In genomic region chr12:112706704-112707572, GRCm38 (mm10) we compare ENCODE assay signal across 7 mouse cellular contexts. TPM values are rescaled to one million over a fixed set of nuclear protein-coding genes. Genes with fewer than 3 reads are reported as not detected.
A peak's percentile ranks its signal among the peaks of the same experiment; 100 is the strongest.
DNase-seq lines count a peak whose midpoint lies in the region; ATAC-seq and TF ChIP-seq lines count a peak whose summit lies in the region.

No protein-coding gene starts in this region.

- TF ChIP-seq POLR2A in small intestine, adult 2 months (IDR thresholded peaks at IDR 0.05; ENCODE audit: low read depth, low read length) = no peak

- peak; percentile 99 for TF ChIP-seq CTCF in intestine, postnatal 0 days (IDR thresholded peaks at IDR 0.05; ENCODE audit: low read depth)
- TF ChIP-seq CTCF in small intestine, adult 2 months (IDR thresholded peaks at IDR 0.05; ENCODE audit: extremely low read depth, insufficient read length, insufficient replicate concordance, low read depth, low read length) = peak; percentile 99

- H3K36me3 ChIP-seq in intestine, postnatal 0 days (ENCODE audit: control insufficient read depth, insufficient read depth) = no peaks in the 10 kb centered on the region
- no peaks in the 10 kb centered on the region for H3K36me3 ChIP-seq in midbrain, embryonic 12.5 days
- H3K36me3 ChIP-seq in small intestine, adult 2 months (ENCODE audit: control insufficient read depth, insufficient read depth, low read length) = no peaks in the 10 kb centered on the region

- H3K9me3 ChIP-seq in intestine, postnatal 0 days (ENCODE audit: control insufficient read depth) = no peaks in the 10 kb centered on the region
- H3K9me3 ChIP-seq in midbrain, embryonic 12.5 days = no peaks in the 10 kb centered on the region

- no peak overlapping the region for H3K9ac ChIP-seq in intestine, postnatal 0 days (ENCODE audit: low read depth, low read length)
- 0 out of 2 replicates have a peak overlapping the region, but pooled peaks have one; percentile 17 for H3K9ac ChIP-seq in midbrain, embryonic 12.5 days (replicated peaks)

- no peak overlapping the region for H3K4me3 ChIP-seq in intestine, postnatal 0 days (ENCODE audit: low read depth, low read length)
- H3K4me3 ChIP-seq in midbrain, embryonic 12.5 days = no peak overlapping the region
- peak overlapping the region; percentile 15; the same call in 1 of the 2 replicates for H3K4me3 ChIP-seq in small intestine, adult 2 months (ENCODE audit: low read depth, low read length)

- 0 out of 2 replicates have a peak, but pooled peaks cover 5% of the 10 kb centered on the region for H3K27me3 ChIP-seq in intestine, postnatal 0 days (replicated peaks; ENCODE audit: control insufficient read depth, insufficient read depth, low read length)
- H3K27me3 ChIP-seq in midbrain, embryonic 12.5 days = peaks cover 47% of the 10 kb centered on the region
- H3K27me3 ChIP-seq in small intestine, adult 2 months (ENCODE audit: control insufficient read depth, insufficient read depth, low read length) = 0 out of 2 replicates have a peak, but pooled peaks cover 7% of the 10 kb centered on the region

- H3K27ac ChIP-seq in intestine, postnatal 0 days (ENCODE audit: low read depth, low read length) = no peak overlapping the region
- H3K27ac ChIP-seq in midbrain, embryonic 12.5 days (replicated peaks) = no peak overlapping the region
- no peak overlapping the region for H3K27ac ChIP-seq in small intestine, adult 2 months (ENCODE audit: insufficient read depth, low read depth, low read length)

- peak; percentile 95 for DNase-seq in adrenal gland, adult 18-20 months (ENCODE audit: low spot score in 2 of 2)
- DNase-seq in embryo, embryonic 11 days = peak; percentile 88
- DNase-seq in gastrocnemius, postnatal 4 days (ENCODE audit: low spot score in 2 of 2) = peak; percentile 87
- peak; percentile 90 for DNase-seq in left cerebral cortex, postnatal 4 days

- intact Hi-C loops in left cerebral cortex, postnatal 4 days (cut with DNase I) = loop anchor here (5.0 kb wide), 1 partner anchor 45 kb away; no protein-coding TSS in a partner anchor

- WGBS in intestine, postnatal 0 days = 10% methylated on average over 32 of the region's 32 CpGs
- 13% methylated on average over 32 of the region's 32 CpGs for WGBS in midbrain, embryonic 12.5 days
- WGBS in small intestine, adult 2 months = 9% methylated on average over 32 of the region's 32 CpGs

- no peaks in the 10 kb centered on the region for H3K4me1 ChIP-seq in intestine, postnatal 0 days (replicated peaks; ENCODE audit: control insufficient read depth, insufficient read depth, low read length)
- peaks cover 3% of the 10 kb centered on the region; the same call in 1 of the 2 replicates for H3K4me1 ChIP-seq in midbrain, embryonic 12.5 days
- H3K4me1 ChIP-seq in small intestine, adult 2 months (ENCODE audit: control insufficient read depth, insufficient read depth, insufficient read length, low read length) = no peaks in the 10 kb centered on the region

- ATAC-seq in intestine, postnatal 0 days = peak; percentile 46
- peak; percentile 77 for ATAC-seq in midbrain, embryonic 12.5 days (ENCODE audit: low FRiP score, low read depth)

- peak overlapping the region; percentile 22 for H3K4me2 ChIP-seq in intestine, postnatal 0 days (replicated peaks; ENCODE audit: low read depth)
- H3K4me2 ChIP-seq in midbrain, embryonic 12.5 days (replicated peaks) = peak overlapping the region; percentile 32

RNA-seq across cellular contexts. Expression of gene Cep170b, which starts 13.3 kb away (rescaled TPM):
- total RNA-seq in adrenal gland, adult 18-20 months (2021) = 10 to 100 TPM; 36.4 to 48.5 TPM
- total RNA-seq in gastrocnemius, postnatal 4 days (2021) = 10 to 100 TPM; 10.2 to 11.4 TPM
- 12.7 and 13.4 TPM in 2 replicates for polyA plus RNA-seq in intestine, postnatal 0 days (2015; fragmentation: Nextera tagmentation; extraction: Ambion mirVana)
- total RNA-seq in left cerebral cortex, postnatal 4 days (2021) = 100 to 1,000 TPM; 183 to 185 TPM
- 15.0 and 16.8 TPM in 2 replicates for polyA plus RNA-seq in midbrain, embryonic 12.5 days (2016; fragmentation: Nextera tagmentation; extraction: Ambion mirVana)
- polyA plus RNA-seq in small intestine, adult 2 months (2012; rRNA removed) = 59.3 and 99.3 TPM in 2 replicates

RNA-seq across cellular contexts. Expression of gene Zbtb42, which starts 28.3 kb away (rescaled TPM):
- 1 to 10 TPM; 4.5 to 6.9 TPM for total RNA-seq in adrenal gland, adult 18-20 months (2021)
- total RNA-seq in gastrocnemius, postnatal 4 days (2021) = 1 to 10 TPM; 2.2 to 3.1 TPM
- polyA plus RNA-seq in intestine, postnatal 0 days (2015; fragmentation: Nextera tagmentation; extraction: Ambion mirVana) = 8.1 and 8.3 TPM in 2 replicates
- total RNA-seq in left cerebral cortex, postnatal 4 days (2021) = 1 to 10 TPM in 1 of 2 experiments, under 1 TPM in 1; 0.62 to 1.9 TPM
- polyA plus RNA-seq in midbrain, embryonic 12.5 days (2016; fragmentation: Nextera tagmentation; extraction: Ambion mirVana) = 5.2 and 7.3 TPM in 2 replicates
- 27.7 and 32.8 TPM in 2 replicates for polyA plus RNA-seq in small intestine, adult 2 months (2012; rRNA removed)

RNA-seq across cellular contexts. Expression of gene Akt1, which starts 32.3 kb away (rescaled TPM):
- total RNA-seq in adrenal gland, adult 18-20 months (2021) = 100 to 1,000 TPM; 184 to 355 TPM
- total RNA-seq in gastrocnemius, postnatal 4 days (2021) = 100 to 1,000 TPM; 258 to 259 TPM
- polyA plus RNA-seq in intestine, postnatal 0 days (2015; fragmentation: Nextera tagmentation; extraction: Ambion mirVana) = 121 and 125 TPM in 2 replicates
- total RNA-seq in left cerebral cortex, postnatal 4 days (2021) = 100 to 1,000 TPM; 279 to 286 TPM
- polyA plus RNA-seq in midbrain, embryonic 12.5 days (2016; fragmentation: Nextera tagmentation; extraction: Ambion mirVana) = 74.7 and 80.0 TPM in 2 replicates
- polyA plus RNA-seq in small intestine, adult 2 months (2012; rRNA removed) = 79.0 and 88.7 TPM in 2 replicates

RNA-seq across cellular contexts. Expression of gene Pld4, which starts 53.5 kb away (rescaled TPM):
- total RNA-seq in adrenal gland, adult 18-20 months (2021) = 10 to 100 TPM; 11.2 to 18.1 TPM
- 10 to 100 TPM; 12.5 TPM for total RNA-seq in gastrocnemius, postnatal 4 days (2021)
- 6.7 and 6.9 TPM in 2 replicates for polyA plus RNA-seq in intestine, postnatal 0 days (2015; fragmentation: Nextera tagmentation; extraction: Ambion mirVana)
- total RNA-seq in left cerebral cortex, postnatal 4 days (2021) = 1 to 10 TPM; 6.2 to 6.6 TPM
- polyA plus RNA-seq in midbrain, embryonic 12.5 days (2016; fragmentation: Nextera tagmentation; extraction: Ambion mirVana) = 4.7 and 6.7 TPM in 2 replicates
- polyA plus RNA-seq in small intestine, adult 2 months (2012; rRNA removed) = 21.8 and 28.2 TPM in 2 replicates
